Mouse (Mus musculus): ENCODE measurements around the gene Slc6a3. TPM values are rescaled to one million over a fixed set of nuclear protein-coding genes. Genes with fewer than 3 reads are reported as not detected.

Gene Slc6a3
- not detected in 2 replicates for polyA plus RNA-seq (2012; ENCODE audit: insufficient read depth, insufficient read length, low replicate concordance, missing spikeins)

GRCm38 (mm10) chr13:73536403-73536821 lies at the start of gene Slc6a3:
Gene Slc6a3, plus strand, starts transcription at chr13:73536747.
- 2% methylated on average over 26 of the region's 26 CpGs for WGBS
- no peak for TF ChIP-seq CTCF (IDR thresholded peaks at IDR 0.05; ENCODE audit: insufficient read depth, low read depth, low read length)
- TF ChIP-seq POLR2A (IDR thresholded peaks at IDR 0.05; ENCODE audit: insufficient read depth, low read depth, low read length), result no peak
- peak within 1 kb of the TSS; percentile 29 for H3K4me3 ChIP-seq (ENCODE audit: insufficient read depth, low read depth, low read length)
- H3K27ac ChIP-seq (ENCODE audit: insufficient read depth, low read depth, low read length), result no peak within 1 kb of the TSS
- peaks cover 11% of the 10 kb centered on the region for H3K4me1 ChIP-seq (ENCODE audit: control insufficient read depth, insufficient read depth, low read length)

GRCm38 (mm10) chr13:73488105-73488504 lies 48.4 kb upstream of the Slc6a3 start:
- 80% methylated on average over 3 of the region's 3 CpGs for WGBS
- Histone ChIP-seq H3K4me3 (ENCODE audit: insufficient read depth, low read depth, low read length) (no peak overlapping the region), H3K27ac (ENCODE audit: insufficient read depth, low read depth, low read length) (no peak overlapping the region), H3K4me1 (ENCODE audit: control insufficient read depth, insufficient read depth, low read length) (peaks cover 7% of the 10 kb centered on the region; the same call in 1 of the 2 replicates)
- TF ChIP-seq CTCF (IDR thresholded peaks at IDR 0.05; ENCODE audit: insufficient read depth, low read depth, low read length) (no peak), POLR2A (IDR thresholded peaks at IDR 0.05; ENCODE audit: insufficient read depth, low read depth, low read length) (no peak)

GRCm38 (mm10) chr13:73488707-73489106 lies 47.8 kb upstream of the Slc6a3 start:
- 91% methylated on average over 9 of the region's 9 CpGs for WGBS
- H3K4me3 ChIP-seq (ENCODE audit: insufficient read depth, low read depth, low read length), result no peak overlapping the region
- TF ChIP-seq POLR2A (IDR thresholded peaks at IDR 0.05; ENCODE audit: insufficient read depth, low read depth, low read length), result no peak
- no peak for TF ChIP-seq CTCF (IDR thresholded peaks at IDR 0.05; ENCODE audit: insufficient read depth, low read depth, low read length)
- no peak overlapping the region for H3K27ac ChIP-seq (ENCODE audit: insufficient read depth, low read depth, low read length)
- peaks cover 6% of the 10 kb centered on the region; the same call in 1 of the 2 replicates for H3K4me1 ChIP-seq (ENCODE audit: control insufficient read depth, insufficient read depth, low read length)

GRCm38 (mm10) chr13:73489986-73490385 lies 46.6 kb upstream of the Slc6a3 start:
- 88% methylated on average over 3 of the region's 3 CpGs for WGBS
- no peak overlapping the region for H3K27ac ChIP-seq (ENCODE audit: insufficient read depth, low read depth, low read length)
- TF ChIP-seq POLR2A (IDR thresholded peaks at IDR 0.05; ENCODE audit: insufficient read depth, low read depth, low read length) (no peak), CTCF (IDR thresholded peaks at IDR 0.05; ENCODE audit: insufficient read depth, low read depth, low read length) (no peak)

GRCm38 (mm10) chr13:73490564-73491170 lies 45.9 kb upstream of the Slc6a3 start:
- TF ChIP-seq POLR2A (IDR thresholded peaks at IDR 0.05; ENCODE audit: insufficient read depth, low read depth, low read length) (no peak), CTCF (IDR thresholded peaks at IDR 0.05; ENCODE audit: insufficient read depth, low read depth, low read length) (no peak)
- Histone ChIP-seq H3K4me1 (ENCODE audit: control insufficient read depth, insufficient read depth, low read length) (peaks cover 4% of the 10 kb centered on the region; the same call in 1 of the 2 replicates), H3K4me3 (ENCODE audit: insufficient read depth, low read depth, low read length) (no peak overlapping the region), H3K27ac (ENCODE audit: insufficient read depth, low read depth, low read length) (no peak overlapping the region)
- 79% methylated on average over 8 of the region's 8 CpGs for WGBS

More at GRCm38 (mm10) chr13:73489986-73490385, 46.6 kb upstream of the Slc6a3 start:
- no peak overlapping the region for H3K4me3 ChIP-seq (ENCODE audit: insufficient read depth, low read depth, low read length)
- H3K4me1 ChIP-seq (ENCODE audit: control insufficient read depth, insufficient read depth, low read length), result peaks cover 4% of the 10 kb centered on the region; the same call in 1 of the 2 replicates

GRCm38 (mm10) chr13:73493183-73493582 lies 43.4 kb upstream of the Slc6a3 start:
- no peak overlapping the region for H3K4me3 ChIP-seq (ENCODE audit: insufficient read depth, low read depth, low read length)
- TF ChIP-seq POLR2A (IDR thresholded peaks at IDR 0.05; ENCODE audit: insufficient read depth, low read depth, low read length), result no peak
- no peak for TF ChIP-seq CTCF (IDR thresholded peaks at IDR 0.05; ENCODE audit: insufficient read depth, low read depth, low read length)
- WGBS, result 91% methylated on average over 4 of the region's 4 CpGs
- peaks cover 4% of the 10 kb centered on the region; the same call in 1 of the 2 replicates for H3K4me1 ChIP-seq (ENCODE audit: control insufficient read depth, insufficient read depth, low read length)
- no peak overlapping the region for H3K27ac ChIP-seq (ENCODE audit: insufficient read depth, low read depth, low read length)

- H3K4me3 ChIP-seq (ENCODE audit: insufficient read depth, low read depth, low read length), result no peak overlapping the region
- H3K27ac ChIP-seq (ENCODE audit: insufficient read depth, low read depth, low read length), result no peak overlapping the region
- WGBS, result 97% methylated on average over 9 of the region's 9 CpGs
- no peak for TF ChIP-seq CTCF (IDR thresholded peaks at IDR 0.05; ENCODE audit: insufficient read depth, low read depth, low read length)
- H3K4me1 ChIP-seq (ENCODE audit: control insufficient read depth, insufficient read depth, low read length), result no peaks in the 10 kb centered on the region
Measured at GRCm38 (mm10) chr13:73494528-73494927, 42.0 kb upstream of the Slc6a3 start.

GRCm38 (mm10) chr13:73496137-73496536 lies 40.4 kb upstream of the Slc6a3 start:
- Histone ChIP-seq H3K4me1 (ENCODE audit: control insufficient read depth, insufficient read depth, low read length) (no peaks in the 10 kb centered on the region), H3K27ac (ENCODE audit: insufficient read depth, low read depth, low read length) (no peak overlapping the region), H3K4me3 (ENCODE audit: insufficient read depth, low read depth, low read length) (no peak overlapping the region)
- 78% methylated on average over 2 of the region's 2 CpGs for WGBS
- TF ChIP-seq CTCF (IDR thresholded peaks at IDR 0.05; ENCODE audit: insufficient read depth, low read depth, low read length), result no peak
- TF ChIP-seq POLR2A (IDR thresholded peaks at IDR 0.05; ENCODE audit: insufficient read depth, low read depth, low read length), result no peak

GRCm38 (mm10) chr13:73499893-73500604 lies 36.5 kb upstream of the Slc6a3 start:
- WGBS, result 75% methylated on average over 6 of the region's 6 CpGs
- Histone ChIP-seq H3K4me1 (ENCODE audit: control insufficient read depth, insufficient read depth, low read length) (no peaks in the 10 kb centered on the region), H3K4me3 (ENCODE audit: insufficient read depth, low read depth, low read length) (no peak overlapping the region), H3K27ac (ENCODE audit: insufficient read depth, low read depth, low read length) (no peak overlapping the region)
- TF ChIP-seq CTCF (IDR thresholded peaks at IDR 0.05; ENCODE audit: insufficient read depth, low read depth, low read length) (no peak), POLR2A (IDR thresholded peaks at IDR 0.05; ENCODE audit: insufficient read depth, low read depth, low read length) (no peak)
